In genomic region chr8:113516176-113516575, GRCm38 (mm10) we compare ENCODE assay signal across 25 mouse cellular contexts.
"Had no signal": no experiment of that assay in that cellular context is flagged by ENCODE, and none has a peak within 500 bp of the region (broad histone marks: within the 10 kb centered on the region; RNA-seq: fewer than 3 reads in every experiment).

No protein-coding gene starts in this region.

- H3K9me3 ChIP-seq: liver, embryonic 15.5 days; lung, embryonic 15.5 days; midbrain, embryonic 12.5 days; midbrain, embryonic 15.5 days; neural tube, embryonic 12.5 days; neural tube, embryonic 15.5 days; stomach, embryonic 15.5 days had no signal

- DNase-seq: kidney, adult 18-20 months; kidney, adult 9 months; kidney, postnatal 14 days; kidney, postnatal 4 days; layer of hippocampus, postnatal 36 days; left cerebral cortex, postnatal 4 days; liver; lung, adult 18-20 months; lung, postnatal 14 days; lung, postnatal 4 days; right cerebral cortex, adult 18-20 months; right cerebral cortex, postnatal 14 days; right cerebral cortex, postnatal 4 days; spleen, adult 18-20 months; thymus, postnatal 36 days had no signal

- H3K27ac ChIP-seq: left cerebral cortex, adult 2 months; liver, embryonic 12.5 days; liver, embryonic 15.5 days; lung, embryonic 15.5 days; midbrain, embryonic 12.5 days; midbrain, embryonic 15.5 days; neural tube, embryonic 12.5 days; neural tube, embryonic 15.5 days; stomach, embryonic 15.5 days had no signal

- ATAC-seq: intestine, embryonic 16.5 days; liver, embryonic 12.5 days; midbrain, embryonic 15.5 days had no signal

- H3K4me2 ChIP-seq: liver, embryonic 12.5 days; liver, embryonic 15.5 days; lung, embryonic 15.5 days; midbrain, embryonic 12.5 days; midbrain, embryonic 15.5 days; neural tube, embryonic 12.5 days; neural tube, embryonic 15.5 days; stomach, embryonic 15.5 days had no signal

- H3K4me3 ChIP-seq: left cerebral cortex, adult 2 months; liver, embryonic 12.5 days; liver, embryonic 15.5 days; lung, embryonic 15.5 days; midbrain, embryonic 12.5 days; midbrain, embryonic 15.5 days; neural tube, embryonic 12.5 days; neural tube, embryonic 15.5 days; stomach, embryonic 15.5 days had no signal

- H3K27me3 ChIP-seq: liver, embryonic 12.5 days; liver, embryonic 15.5 days; lung, embryonic 15.5 days; midbrain, embryonic 12.5 days; midbrain, embryonic 15.5 days; neural tube, embryonic 12.5 days; neural tube, embryonic 15.5 days; stomach, embryonic 15.5 days had no signal

- H3K36me3 ChIP-seq: liver, embryonic 12.5 days; liver, embryonic 15.5 days; lung, embryonic 15.5 days; midbrain, embryonic 12.5 days; midbrain, embryonic 15.5 days; neural tube, embryonic 12.5 days; neural tube, embryonic 15.5 days; stomach, embryonic 15.5 days had no signal

- H3K4me1 ChIP-seq: liver, embryonic 12.5 days; liver, embryonic 15.5 days; lung, embryonic 15.5 days; midbrain, embryonic 12.5 days; neural tube, embryonic 12.5 days; neural tube, embryonic 15.5 days; stomach, embryonic 15.5 days had no signal

- H3K9ac ChIP-seq: liver, embryonic 12.5 days; liver, embryonic 15.5 days; lung, embryonic 15.5 days; midbrain, embryonic 12.5 days; midbrain, embryonic 15.5 days; neural tube, embryonic 12.5 days; neural tube, embryonic 15.5 days; stomach, embryonic 15.5 days had no signal
